Mouse (Mus musculus): ENCODE data around the gene Krtap19-9b.

Krtap19-9b gene

DNA sequence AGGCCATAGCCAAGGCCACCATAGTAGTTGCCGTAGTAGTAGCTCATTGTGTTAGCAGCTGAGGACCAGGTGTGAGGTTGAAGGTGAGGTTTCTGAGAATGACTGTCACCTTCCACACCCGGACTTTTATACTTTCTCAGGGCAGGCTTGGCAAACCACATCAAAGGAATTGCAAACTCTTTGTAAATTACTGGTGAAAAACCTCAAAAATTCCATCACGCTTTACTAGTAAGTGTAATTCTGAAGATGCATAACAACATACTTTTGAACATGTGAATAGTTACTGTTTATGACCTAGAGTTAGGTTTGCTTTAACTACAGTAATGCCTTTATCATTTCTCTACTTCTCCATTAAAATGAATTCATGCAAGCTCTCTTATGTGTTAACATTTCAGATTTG is at the start of gene Krtap19-9b:
Gene Krtap19-9b (minus strand): TSS at position 101 of the 400 bp plus-strand sequence.
- no peak for DNase-seq

DNA sequence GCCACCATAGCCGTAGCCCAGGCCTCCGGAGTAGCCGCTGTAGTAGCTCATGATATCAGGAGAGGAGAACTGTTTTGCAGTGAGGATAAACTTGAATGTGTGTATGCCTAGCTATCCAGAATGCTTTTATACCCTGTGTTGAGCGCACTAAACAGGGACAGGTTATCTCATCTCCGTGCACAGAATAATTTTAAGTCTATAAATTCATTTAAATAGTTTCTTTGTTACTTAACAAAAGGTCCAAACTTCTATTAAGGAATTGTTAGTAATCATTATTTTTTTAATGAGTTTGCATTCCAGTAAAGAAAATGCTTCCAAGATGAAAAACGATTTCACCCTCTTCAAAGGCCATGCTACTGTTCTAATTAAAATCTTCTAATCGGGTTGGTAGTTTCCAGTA is 30.7 kb upstream of the Krtap19-9b start, which contains the start of gene Krtap16-3:
Gene Krtap16-3 (minus strand): TSS at position 101 of the 400 bp plus-strand sequence.
- DNase-seq = no peak

DNA sequence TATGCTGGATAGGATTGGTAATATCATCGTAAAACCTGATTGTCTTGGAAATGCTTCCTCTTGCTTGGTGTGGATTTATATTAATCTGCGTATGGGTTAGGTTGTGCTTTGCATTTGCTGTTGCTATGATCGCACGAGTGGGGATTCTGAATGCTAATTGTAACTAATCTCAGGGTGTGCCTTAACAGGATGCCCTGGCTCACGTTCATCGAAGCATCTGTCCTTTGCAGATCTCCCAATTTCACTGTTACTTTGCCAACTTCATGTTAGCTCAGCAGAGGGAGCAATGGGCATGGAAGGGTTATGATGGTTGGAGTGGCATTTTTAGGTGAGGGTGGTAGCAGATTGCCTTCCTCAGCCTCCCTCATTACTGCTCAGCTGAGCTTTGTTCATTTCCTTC is 9.0 kb upstream of the Krtap19-9b start:
- DNase-seq = no peak

DNA sequence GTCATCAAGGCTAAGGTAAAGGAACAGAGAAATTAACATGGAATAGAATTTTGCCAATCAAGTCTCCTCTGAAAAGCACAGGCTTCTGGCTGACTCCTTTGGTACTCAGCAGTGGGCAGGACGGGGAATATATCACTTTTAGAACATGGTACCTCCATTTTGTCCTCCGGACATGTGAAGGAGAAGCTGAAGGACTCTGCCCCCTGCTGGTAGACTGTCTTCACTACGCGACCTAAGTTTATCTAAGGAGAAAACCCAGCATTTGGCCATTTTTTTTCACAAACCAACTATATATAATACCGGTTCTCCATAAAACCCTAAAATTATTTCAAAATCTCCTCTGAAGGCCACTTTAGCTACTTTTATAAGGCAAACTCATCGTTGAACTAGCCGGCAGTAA is 6.2 kb upstream of the Krtap19-9b start:
- DNase-seq = no peak

DNA sequence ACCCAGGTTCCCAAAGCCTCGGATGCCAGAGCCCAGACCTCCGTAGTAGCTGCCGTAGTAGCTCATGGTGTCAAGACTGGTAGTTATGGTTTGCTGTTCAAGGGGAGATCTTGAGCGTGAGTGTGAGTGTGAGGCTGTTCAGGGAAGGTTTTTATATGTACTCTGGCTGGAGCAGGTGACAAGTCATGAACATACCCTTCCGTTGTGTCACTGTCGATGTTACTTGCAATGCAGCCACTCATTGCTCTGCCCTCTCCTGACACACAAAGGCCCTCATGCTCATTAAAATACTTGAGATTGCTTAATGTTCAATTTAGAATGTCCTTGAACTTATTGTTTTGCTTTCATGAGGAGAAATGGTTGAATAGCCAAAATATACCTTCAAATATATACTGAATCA is 35.7 kb downstream of the Krtap19-9b start, which contains the start of gene Krtap19-5:
Gene Krtap19-5 (minus strand): TSS at position 101 of the 400 bp plus-strand sequence.
- DNase-seq = no peak

DNA sequence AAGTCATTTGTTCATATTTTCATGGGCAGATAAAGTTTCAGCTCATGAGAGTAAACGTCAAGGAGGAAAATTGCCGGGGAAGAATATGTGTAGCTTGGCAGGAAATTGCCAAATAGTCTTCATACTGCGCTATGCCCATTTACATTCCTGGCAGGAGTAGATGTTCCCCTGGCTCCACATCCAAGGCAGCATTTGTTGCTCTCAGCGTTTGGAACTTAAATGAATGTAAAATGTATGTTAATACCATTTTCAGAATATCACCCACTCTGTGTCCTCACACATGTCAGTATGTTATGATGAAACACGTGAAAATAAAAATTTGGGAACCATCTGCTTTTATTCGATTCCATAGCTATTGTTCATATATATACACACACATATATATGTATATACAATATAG is 45.2 kb downstream of the Krtap19-9b start:
- DNase-seq = no peak

DNA sequence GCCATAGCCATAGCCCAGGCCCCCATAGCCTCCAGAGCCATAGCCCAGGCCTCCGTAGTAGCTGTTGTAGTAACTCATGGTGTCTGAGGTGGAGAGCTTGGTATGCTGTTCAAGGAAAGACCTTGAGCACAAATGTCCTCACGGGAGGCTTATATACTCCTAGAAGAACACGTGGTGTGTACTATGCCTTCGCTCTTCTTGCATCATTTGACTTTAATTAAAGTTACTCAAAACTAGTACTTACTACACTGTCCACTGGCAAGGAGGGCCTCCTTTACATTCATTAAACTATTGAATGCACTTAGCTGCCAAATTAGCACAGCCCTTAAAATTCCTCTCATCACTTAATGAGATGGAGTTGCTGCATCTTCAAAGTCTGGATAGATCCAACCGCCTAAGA is 47.1 kb downstream of the Krtap19-9b start, which contains the start of gene Krtap19-4:
Gene Krtap19-4 (minus strand): TSS at position 101 of the 400 bp plus-strand sequence.
- DNase-seq = no peak
